Mouse (Mus musculus) MEL (cell line): ENCODE results near the gene Ift52. TPM values are rescaled to one million over a fixed set of nuclear protein-coding genes. Genes with fewer than 3 reads are reported as not detected.
A peak's percentile ranks its signal among the peaks of the same experiment; 100 is the strongest.

Experiments used
- DNase-seq: peaks from one replicate; pipeline ENCODE4 v3.0.0; 2011; ENCODE audit warnings: low read depth, low spot score
- H3K27ac ChIP-seq: 2 replicates; pipeline ENCODE4 v1.5.1; 2012; ENCODE audit warnings: low read depth, mild to moderate bottlenecking, control low read depth, low read length, moderate library complexity; ENCODE audit not compliant: control insufficient read depth
- H3K27me3 ChIP-seq, 2 experiments: fragments of 150-350 bp in 1 of 2; sonication (generic) in 1 of 2; 2 replicates each; pipeline ENCODE4 v1.6.1; 2012; ENCODE audit warnings: low read length in 2 of 2, mild to moderate bottlenecking in 2 of 2, improper control_type of control experiment in 1 of 2, moderate library complexity in 1 of 2; ENCODE audit not compliant: insufficient read depth in 2 of 2, control insufficient read depth in 1 of 2
- H3K36me3 ChIP-seq, 2 experiments: 2 replicates each; pipeline ENCODE4 v1.6.1; 2012 to 2014; ENCODE audit warnings: low read length in 2 of 2, improper control_type of control experiment in 1 of 2, inconsistent platforms in 1 of 2, mild to moderate bottlenecking in 1 of 2; ENCODE audit not compliant: insufficient read depth in 2 of 2, control insufficient read depth in 1 of 2
- H3K4me1 ChIP-seq, 2 experiments: fragments of 150-350 bp in 1 of 2; sonication (generic) in 1 of 2; 2 replicates each; pipeline ENCODE4 v1.6.1; 2012; ENCODE audit warnings: low read length in 2 of 2, improper control_type of control experiment in 1 of 2, mild to moderate bottlenecking in 1 of 2; ENCODE audit not compliant: insufficient read depth in 2 of 2, control insufficient read depth in 1 of 2
- H3K4me3 ChIP-seq, 2 experiments: fragments of 150-350 bp in 1 of 2; sonication (generic) in 1 of 2; 2 replicates each; pipeline ENCODE4 v1.5.1; 2012; ENCODE audit warnings: low read depth in 2 of 2, low read length in 2 of 2, mild to moderate bottlenecking in 2 of 2, moderate library complexity in 2 of 2, control low read depth in 1 of 2, improper control_type of control experiment in 1 of 2; ENCODE audit not compliant: control insufficient read depth in 1 of 2, insufficient read depth in 1 of 2
- H3K79me2 ChIP-seq: 2 replicates; pipeline ENCODE4 v1.6.1; 2012; ENCODE audit warnings: mild to moderate bottlenecking, low read length, moderate library complexity; ENCODE audit not compliant: control insufficient read depth, poor library complexity, insufficient read depth
- H3K9ac ChIP-seq: 2 replicates; pipeline ENCODE4 v1.6.1; 2012; ENCODE audit warnings: low read depth, mild to moderate bottlenecking, control low read depth, low read length, moderate library complexity; ENCODE audit not compliant: control insufficient read depth, poor library complexity, severe bottlenecking
- H3K9me3 ChIP-seq: fragments of 150-350 bp; sonication (generic); replicated peaks from 2 replicates; pipeline ENCODE4 v1.6.1; 2012; ENCODE audit warnings: mild to moderate bottlenecking, low read length, improper control_type of control experiment, moderate library complexity; ENCODE audit not compliant: insufficient read depth
- BHLHE40 ChIP-seq: IDR thresholded peaks from 2 replicates; pipeline ENCODE4 v1.6.1; 2012; ENCODE audit warnings: low read depth, mild to moderate bottlenecking, inconsistent platforms, low read length, improper control_type of control experiment, borderline replicate concordance
- CHD2 ChIP-seq: IDR thresholded peaks from 2 replicates; pipeline ENCODE4 v1.6.1; 2011; ENCODE audit warnings: low read length, improper control_type of control experiment
- CTCF ChIP-seq, 3 experiments: IDR thresholded peaks in 2 of 3; conservative IDR thresholded peaks in 1 of 3; 2 replicates each; pipeline ENCODE4 v1.5.1; 2011 to 2012; ENCODE audit warnings: low read length in 3 of 3, low read depth in 2 of 3, mild to moderate bottlenecking in 2 of 3, improper control_type of control experiment in 1 of 3, inconsistent platforms in 1 of 3, mixed read lengths in 1 of 3, moderate library complexity in 1 of 3; ENCODE audit not compliant: control insufficient read depth in 1 of 3, insufficient read depth in 1 of 3, poor library complexity in 1 of 3, severe bottlenecking in 1 of 3
- ETS1 ChIP-seq: IDR thresholded peaks from 2 replicates; pipeline ENCODE4 v1.6.1; 2012; ENCODE audit warnings: low read depth, mild to moderate bottlenecking, inconsistent platforms, low read length, improper control_type of control experiment, moderate library complexity
- GABPA ChIP-seq: IDR thresholded peaks from 2 replicates; pipeline ENCODE4 v1.6.1; 2012; ENCODE audit warnings: low read depth, mild to moderate bottlenecking, inconsistent platforms, low read length, improper control_type of control experiment, moderate library complexity
- GATA1 ChIP-seq: IDR thresholded peaks from 2 replicates; pipeline ENCODE4 v1.6.1; 2011; ENCODE audit warnings: low read depth, low read length, improper control_type of control experiment
- HCFC1 ChIP-seq: IDR thresholded peaks from 2 replicates; pipeline ENCODE4 v1.6.1; 2012; ENCODE audit warnings: low read depth, mild to moderate bottlenecking, inconsistent platforms, low read length, improper control_type of control experiment, moderate library complexity
- JUND ChIP-seq: IDR thresholded peaks from 2 replicates; pipeline ENCODE4 v1.6.1; 2011; ENCODE audit warnings: low read depth, mild to moderate bottlenecking, improper control_type of control experiment, low read length
- MAX ChIP-seq: IDR thresholded peaks from 2 replicates; pipeline ENCODE4 v1.6.1; 2011; ENCODE audit warnings: low read length, improper control_type of control experiment
- MXI1 ChIP-seq: IDR thresholded peaks from 2 replicates; pipeline ENCODE4 v1.6.1; 2011; ENCODE audit warnings: mild to moderate bottlenecking, low read depth, low read length, improper control_type of control experiment
- MYC ChIP-seq: IDR thresholded peaks from 2 replicates; pipeline ENCODE4 v1.6.1; 2011; ENCODE audit warnings: low read depth, mild to moderate bottlenecking, low read length, improper control_type of control experiment, moderate library complexity
- POLR2AphosphoS5 ChIP-seq: IDR thresholded peaks from 2 replicates; pipeline ENCODE4 v1.6.1; 2012; ENCODE audit warnings: low read depth, borderline replicate concordance, mild to moderate bottlenecking, inconsistent platforms, low read length, moderate library complexity, mixed read lengths
- RAD21 ChIP-seq: IDR thresholded peaks from 2 replicates; pipeline ENCODE4 v1.6.1; 2011; ENCODE audit warnings: mild to moderate bottlenecking, low read depth, low read length, improper control_type of control experiment
- SMC3 ChIP-seq: IDR thresholded peaks from 2 replicates; pipeline ENCODE4 v1.6.1; 2011; ENCODE audit warnings: low read depth, low read length, improper control_type of control experiment
- TBP ChIP-seq: IDR thresholded peaks from 2 replicates; pipeline ENCODE4 v1.8.0; 2011; ENCODE audit warnings: low read depth, low read length, improper control_type of control experiment
- USF1 ChIP-seq: IDR thresholded peaks from 2 replicates; pipeline ENCODE4 v1.6.1; 2014; ENCODE audit warnings: low read depth, mild to moderate bottlenecking, inconsistent platforms, low read length, improper control_type of control experiment, moderate library complexity
- USF2 ChIP-seq, 2 experiments: IDR thresholded peaks; 2 replicates each; pipeline ENCODE4 v1.6.1; 2011 to 2012; ENCODE audit warnings: improper control_type of control experiment in 2 of 2, low read length in 2 of 2, borderline replicate concordance in 1 of 2, inconsistent platforms in 1 of 2, low read depth in 1 of 2, mild to moderate bottlenecking in 1 of 2; ENCODE audit not compliant: insufficient read depth in 1 of 2
- ZC3H11A ChIP-seq: IDR thresholded peaks from 2 replicates; pipeline ENCODE4 v1.6.1; 2012; ENCODE audit warnings: low read depth, mild to moderate bottlenecking, inconsistent platforms, low read length, improper control_type of control experiment
- polyA plus RNA-seq, 2 experiments: library from polyadenylated mRNA; stranded (reverse) in 1 of 2; unstranded in 1 of 2; fragments of >175 nt in 1 of 2; fragments of >200 nt in 1 of 2; gene quantifications; 2 replicates each; pipeline versions ENCODE4 v1.2.1 to v1.2.4; 2012; ENCODE audit warnings: low replicate concordance in 2 of 2, low read depth in 1 of 2; ENCODE audit not compliant: insufficient read length in 2 of 2, insufficient read depth in 1 of 2, missing spikeins in 1 of 2
- total RNA-seq: library from RNA; depleted of rRNA; stranded (reverse); fragments of 300-350 nt; gene quantifications from 2 replicates; pipeline ENCODE4 v1.2.3, GENCODE M21; 2012

The Ift52 gene
- total and polyA plus RNA-seq, 3 experiments = 10.9 to 32.7 TPM; not detected in 1

- Histone ChIP-seq H3K36me3 (no peaks in the 10 kb centered on the region; a peak in 1 of 4 replicates), H3K9ac (no peak within 1 kb of the TSS), H3K4me3 (no peak within 1 kb of the TSS), H3K27me3 (no peaks in the 10 kb centered on the region), H3K27ac (no peak within 1 kb of the TSS), H3K4me1 (no peaks in the 10 kb centered on the region), H3K79me2 (no peaks in the 10 kb centered on the region), H3K9me3 (no peaks in the 10 kb centered on the region)
- no peak for DNase-seq
- TF ChIP-seq HCFC1 = no peak
- no peak for TF ChIP-seq USF2 (IDR thresholded peaks at IDR 0.05; ENCODE audit: borderline replicate concordance in 1 of 2, insufficient read depth in 1 of 2, low read depth in 1 of 2, low read length in 2 of 2)
- TF ChIP-seq MXI1 = no peak
- TF ChIP-seq GABPA = no peak
Measured at GRCm38 (mm10) chr2:163087728-163088127, 70.6 kb downstream of the Ift52 start, which contains the start of gene Gtsf1l. Gene Gtsf1l, minus strand, starts transcription at chr2:163087855.

- no peaks in the 10 kb centered on the region for H3K27me3 ChIP-seq
- H3K9ac ChIP-seq = no peak overlapping the region
- H3K79me2 ChIP-seq = no peaks in the 10 kb centered on the region
- H3K36me3 ChIP-seq = no peaks in the 10 kb centered on the region
- no peaks in the 10 kb centered on the region for H3K4me1 ChIP-seq
- H3K27ac ChIP-seq = no peak overlapping the region
- no peaks in the 10 kb centered on the region for H3K9me3 ChIP-seq
- H3K4me3 ChIP-seq = no peak overlapping the region
- TF ChIP-seq SMC3 = peak; percentile 66
- peak; percentile 50 for TF ChIP-seq RAD21
- peak; percentile 32; the same call in 1 of the 2 replicates for TF ChIP-seq ZC3H11A
- TF ChIP-seq CTCF (IDR thresholded peaks at IDR 0.05 in 2 of 3, conservative IDR thresholded peaks at IDR 0.05 in 1 of 3; ENCODE audit: control insufficient read depth in 1 of 3, insufficient read depth in 1 of 3, low read depth in 2 of 3, low read length in 3 of 3, poor library complexity in 1 of 3, severe bottlenecking in 1 of 3) = peak; percentile 47 to 64 (median 64)
- no peak for TF ChIP-seq USF1
- DNase-seq = peak; percentile 52
Measured at GRCm38 (mm10) chr2:163089475-163090123, 72.4 kb downstream of the Ift52 start.

GRCm38 (mm10) chr2:163094909-163095308 is 77.8 kb downstream of the Ift52 start:
- Histone ChIP-seq H3K9ac (no peak overlapping the region), H3K27me3 (no peaks in the 10 kb centered on the region)

More at GRCm38 (mm10) chr2:163094909-163095308, 77.8 kb downstream of the Ift52 start:
- Histone ChIP-seq H3K9me3 (no peaks in the 10 kb centered on the region), H3K36me3 (no peaks in the 10 kb centered on the region), H3K79me2 (no peaks in the 10 kb centered on the region), H3K4me3 (no peak overlapping the region), H3K27ac (no peak overlapping the region), H3K4me1 (no peaks in the 10 kb centered on the region)
- TF ChIP-seq MAX = no peak
- TF ChIP-seq ETS1 = no peak
- no peak for TF ChIP-seq POLR2AphosphoS5
- TF ChIP-seq CHD2 = no peak
- no peak for TF ChIP-seq BHLHE40
- TF ChIP-seq RAD21 = no peak
- TF ChIP-seq JUND = no peak
- no peak for TF ChIP-seq GATA1
- no peak for TF ChIP-seq CTCF (IDR thresholded peaks at IDR 0.05 in 2 of 3, conservative IDR thresholded peaks at IDR 0.05 in 1 of 3; ENCODE audit: control insufficient read depth in 1 of 3, insufficient read depth in 1 of 3, low read depth in 2 of 3, low read length in 3 of 3, poor library complexity in 1 of 3, severe bottlenecking in 1 of 3)
- no peak for TF ChIP-seq TBP
- TF ChIP-seq MYC = no peak
- DNase-seq = no peak
